Mouse (Mus musculus) CH12.LX (cell line): ENCODE measurements at regions not wholly inside any gene's neighbourhood (a gene's known extent, or its start where the extent isn't known, plus 50 kb on each side); places are given as distances from the start of the nearest gene placed in this dataset.

Experiments
- DNase-seq: peaks from one replicate; pipeline ENCODE4 v3.0.0-alpha.2; 2013; ENCODE audit errors: extremely low read depth
- H3K27ac ChIP-seq: 2 replicates; pipeline ENCODE4 v1.5.1; 2012; ENCODE audit warnings: low read depth, mild to moderate bottlenecking, control low read depth, moderate library complexity; ENCODE audit not compliant: insufficient read depth
- H3K27me3 ChIP-seq: replicated peaks from 2 replicates; pipeline ENCODE3; 2012; ENCODE audit warnings: inconsistent platforms
- H3K36me3 ChIP-seq, 2 experiments: replicated peaks in 1 of 2; 2 replicates each; pipeline versions ENCODE3 to v1.6.1; 2012; ENCODE audit warnings: inconsistent platforms in 1 of 2, low read length in 1 of 2, mild to moderate bottlenecking in 1 of 2, mixed read lengths in 1 of 2, moderate library complexity in 1 of 2; ENCODE audit not compliant: control insufficient read depth in 1 of 2, insufficient read depth in 1 of 2
- H3K4me1 ChIP-seq, 2 experiments: 2 replicates each; pipeline ENCODE4 v1.6.1; 2012; ENCODE audit warnings: inconsistent platforms in 1 of 2, moderate library complexity in 1 of 2; ENCODE audit not compliant: insufficient read depth in 2 of 2, control insufficient read depth in 1 of 2
- H3K4me2 ChIP-seq: 2 replicates; pipeline ENCODE4 v1.6.1; 2012; ENCODE audit warnings: low read depth, mild to moderate bottlenecking, control low read depth; ENCODE audit not compliant: poor library complexity, insufficient read depth, severe bottlenecking
- H3K4me3 ChIP-seq, 3 experiments: fragments of 150-350 bp in 1 of 3; sonication (generic) in 1 of 3; replicated peaks in 1 of 3; 2 replicates each; pipeline versions ENCODE3 to v1.5.1; 2011 to 2012; ENCODE audit warnings: low read depth in 2 of 3, low read length in 2 of 3, mild to moderate bottlenecking in 2 of 3, moderate library complexity in 2 of 3, control low read depth in 1 of 3, improper control_type of control experiment in 1 of 3, inconsistent platforms in 1 of 3, mixed read lengths in 1 of 3; ENCODE audit not compliant: poor library complexity in 1 of 3
- H3K79me2 ChIP-seq: replicated peaks from 2 replicates; pipeline ENCODE4 v1.6.1; 2012; ENCODE audit warnings: mild to moderate bottlenecking, moderate library complexity; ENCODE audit not compliant: control insufficient read depth, poor library complexity, insufficient read depth, severe bottlenecking; ENCODE audit errors: extremely low read depth
- H3K9ac ChIP-seq: 2 replicates; pipeline ENCODE4 v1.6.1; 2012; ENCODE audit warnings: low read depth, mild to moderate bottlenecking, control low read depth, moderate library complexity; ENCODE audit not compliant: insufficient read depth
- H3K9me3 ChIP-seq: replicated peaks from 2 replicates; pipeline ENCODE3; 2012; ENCODE audit warnings: low read length, inconsistent platforms, mixed read lengths
- BHLHE40 ChIP-seq: IDR thresholded peaks from 2 replicates; pipeline ENCODE4 v1.6.1; 2011; ENCODE audit warnings: mild to moderate bottlenecking, low read depth, low read length, improper control_type of control experiment
- CHD2 ChIP-seq: IDR thresholded peaks from 2 replicates; pipeline ENCODE4 v1.6.1; 2011; ENCODE audit warnings: low read length, improper control_type of control experiment
- GABPA ChIP-seq: IDR thresholded peaks from 2 replicates; pipeline ENCODE4 v1.6.1; 2012; ENCODE audit warnings: low read depth, low read length, improper control_type of control experiment, inconsistent platforms; ENCODE audit not compliant: insufficient replicate concordance
- KAT2A ChIP-seq: IDR thresholded peaks from 2 replicates; pipeline ENCODE4 v1.6.1; 2012; ENCODE audit warnings: low read length, improper control_type of control experiment, inconsistent platforms; ENCODE audit not compliant: insufficient replicate concordance
- MAZ ChIP-seq: IDR thresholded peaks from 2 replicates; pipeline ENCODE4 v1.6.1; 2012; ENCODE audit warnings: low read depth, mild to moderate bottlenecking, inconsistent platforms, low read length, improper control_type of control experiment, moderate library complexity
- MEF2A ChIP-seq: IDR thresholded peaks from 2 replicates; pipeline ENCODE4 v1.6.1; 2014; ENCODE audit warnings: low read depth, mild to moderate bottlenecking, inconsistent platforms, low read length, improper control_type of control experiment, borderline replicate concordance
- MYC ChIP-seq: IDR thresholded peaks from 2 replicates; pipeline ENCODE4 v1.6.1; 2011; ENCODE audit warnings: low read depth, mild to moderate bottlenecking, improper control_type of control experiment, low read length
- NRF1 ChIP-seq: IDR thresholded peaks from 2 replicates; pipeline ENCODE4 v1.6.1; 2014; ENCODE audit warnings: low read depth, mild to moderate bottlenecking, inconsistent platforms, low read length, improper control_type of control experiment, moderate library complexity
- PAX5 ChIP-seq: IDR thresholded peaks from 2 replicates; pipeline ENCODE4 v1.6.1; 2012; ENCODE audit warnings: low read length, inconsistent platforms, mixed read lengths
- POLR2A ChIP-seq: IDR thresholded peaks from 2 replicates; pipeline ENCODE4 v1.6.1; 2011; ENCODE audit warnings: low read depth, mild to moderate bottlenecking, improper control_type of control experiment, low read length
- RAD21 ChIP-seq: IDR thresholded peaks from 2 replicates; pipeline ENCODE4 v1.6.1; 2011; ENCODE audit warnings: low read depth, mild to moderate bottlenecking, low read length, improper control_type of control experiment, moderate library complexity
- RCOR1 ChIP-seq: conservative IDR thresholded peaks from 2 replicates; pipeline ENCODE4 v1.6.1; 2012; ENCODE audit warnings: low read depth, mild to moderate bottlenecking, inconsistent platforms, low read length, improper control_type of control experiment
- UBTF ChIP-seq: IDR thresholded peaks from 2 replicates; pipeline ENCODE4 v1.6.1; 2012; ENCODE audit warnings: low read depth, mild to moderate bottlenecking, inconsistent platforms, low read length, improper control_type of control experiment, moderate library complexity
- USF1 ChIP-seq: IDR thresholded peaks from 2 replicates; pipeline ENCODE4 v1.6.1; 2014; ENCODE audit warnings: low read depth, mild to moderate bottlenecking, inconsistent platforms, low read length, improper control_type of control experiment
- USF2 ChIP-seq: conservative IDR thresholded peaks from 2 replicates; pipeline ENCODE4 v1.6.1; 2011; ENCODE audit warnings: low read depth, low read length, improper control_type of control experiment
- ZC3H11A ChIP-seq: IDR thresholded peaks from 2 replicates; pipeline ENCODE4 v1.6.1; 2012; ENCODE audit warnings: low read depth, mild to moderate bottlenecking, inconsistent platforms, low read length, improper control_type of control experiment
- dilution Hi-C: fragments of 300-500 bp; cut with MboI; formaldehyde crosslinking; loops from 2 replicates; pipeline ENCODE4 v1.14.3; 2020; ENCODE audit warnings: low sequenced_read_pairs; ENCODE audit not compliant: extremely low pct_unique_long_range_greater_than_20kb, extremely low pct_ligation_motif_present
- in situ Hi-C: fragments of 300-500 bp; cut with MboI; formaldehyde crosslinking; loops from 3 replicates; pipeline ENCODE4 v1.14.3; 2019; ENCODE audit warnings: low sequenced_read_pairs, low pct_ligation_motif_present, low pct_unique_long_range_greater_than_20kb, mixed read lengths

- Histone ChIP-seq H3K27ac (no peak overlapping the region), H3K36me3 (no peaks in the 10 kb centered on the region), H3K4me3 (no peak overlapping the region), H3K4me2 (no peak overlapping the region), H3K79me2 (no peaks in the 10 kb centered on the region), H3K9me3 (no peaks in the 10 kb centered on the region), H3K4me1 (peaks cover 0 to 8% of the 10 kb centered on the region in 2 experiments; a peak in 2 of 4 replicates), H3K27me3 (no peaks in the 10 kb centered on the region), H3K9ac (no peak overlapping the region)
- in situ Hi-C loops (no loop called here), dilution Hi-C loops (no loop called here)
- TF ChIP-seq MYC (no peak), USF1 (no peak), GABPA (no peak), POLR2A (no peak)
- no peak for DNase-seq
Measured at GRCm38 (mm10) chr2:18558133-18558532, 114.1 kb upstream of the Commd3 start.

- Histone ChIP-seq H3K79me2 (no peaks in the 10 kb centered on the region), H3K27ac (no peak overlapping the region), H3K4me3 (no peak overlapping the region), H3K27me3 (no peaks in the 10 kb centered on the region), H3K36me3 (no peaks in the 10 kb centered on the region), H3K4me1 (no peaks in the 10 kb centered on the region), H3K4me2 (no peak overlapping the region), H3K9me3 (no peaks in the 10 kb centered on the region), H3K9ac (no peak overlapping the region)
- in situ Hi-C loops (no loop called here), dilution Hi-C loops (no loop called here)
- DNase-seq = no peak
- TF ChIP-seq RCOR1 (no peak), MEF2A (no peak), USF2 (no peak), KAT2A (no peak), USF1 (no peak), NRF1 (no peak), PAX5 (no peak), CHD2 (no peak), BHLHE40 (no peak), RAD21 (no peak), UBTF (no peak), ZC3H11A (no peak), MAZ (no peak), MYC (no peak)
Measured at GRCm38 (mm10) chr2:18547964-18548643, 124.1 kb upstream of the Commd3 start.
